Mouse (Mus musculus) CH12.LX (cell line): ENCODE data around the gene Fmr1nb. TPM values are rescaled to one million over a fixed set of nuclear protein-coding genes. Genes with fewer than 3 reads are reported as not detected.

Source experiments
- DNase-seq: peaks from one replicate; pipeline ENCODE4 v3.0.0-alpha.2; 2013; ENCODE audit errors: extremely low read depth
- H3K27ac ChIP-seq: 2 replicates; pipeline ENCODE4 v1.5.1; 2012; ENCODE audit warnings: low read depth, mild to moderate bottlenecking, control low read depth, moderate library complexity; ENCODE audit not compliant: insufficient read depth
- H3K27me3 ChIP-seq: replicated peaks from 2 replicates; pipeline ENCODE3; 2012; ENCODE audit warnings: inconsistent platforms
- H3K36me3 ChIP-seq, 2 experiments: replicated peaks in 1 of 2; 2 replicates each; pipeline versions ENCODE3 to v1.6.1; 2012; ENCODE audit warnings: inconsistent platforms in 1 of 2, low read length in 1 of 2, mild to moderate bottlenecking in 1 of 2, mixed read lengths in 1 of 2, moderate library complexity in 1 of 2; ENCODE audit not compliant: control insufficient read depth in 1 of 2, insufficient read depth in 1 of 2
- H3K4me1 ChIP-seq, 2 experiments: 2 replicates each; pipeline ENCODE4 v1.6.1; 2012; ENCODE audit warnings: inconsistent platforms in 1 of 2, moderate library complexity in 1 of 2; ENCODE audit not compliant: insufficient read depth in 2 of 2, control insufficient read depth in 1 of 2
- H3K4me2 ChIP-seq: 2 replicates; pipeline ENCODE4 v1.6.1; 2012; ENCODE audit warnings: low read depth, mild to moderate bottlenecking, control low read depth; ENCODE audit not compliant: poor library complexity, insufficient read depth, severe bottlenecking
- H3K4me3 ChIP-seq, 3 experiments: fragments of 150-350 bp in 1 of 3; sonication (generic) in 1 of 3; replicated peaks in 1 of 3; 2 replicates each; pipeline versions ENCODE3 to v1.5.1; 2011 to 2012; ENCODE audit warnings: low read depth in 2 of 3, low read length in 2 of 3, mild to moderate bottlenecking in 2 of 3, moderate library complexity in 2 of 3, control low read depth in 1 of 3, improper control_type of control experiment in 1 of 3, inconsistent platforms in 1 of 3, mixed read lengths in 1 of 3; ENCODE audit not compliant: poor library complexity in 1 of 3
- H3K79me2 ChIP-seq: replicated peaks from 2 replicates; pipeline ENCODE4 v1.6.1; 2012; ENCODE audit warnings: mild to moderate bottlenecking, moderate library complexity; ENCODE audit not compliant: control insufficient read depth, poor library complexity, insufficient read depth, severe bottlenecking; ENCODE audit errors: extremely low read depth
- H3K9ac ChIP-seq: 2 replicates; pipeline ENCODE4 v1.6.1; 2012; ENCODE audit warnings: low read depth, mild to moderate bottlenecking, control low read depth, moderate library complexity; ENCODE audit not compliant: insufficient read depth
- H3K9me3 ChIP-seq: replicated peaks from 2 replicates; pipeline ENCODE3; 2012; ENCODE audit warnings: low read length, inconsistent platforms, mixed read lengths
- CHD2 ChIP-seq: IDR thresholded peaks from 2 replicates; pipeline ENCODE4 v1.6.1; 2011; ENCODE audit warnings: low read length, improper control_type of control experiment
- CTCF ChIP-seq, 2 experiments: IDR thresholded peaks in 1 of 2; conservative IDR thresholded peaks in 1 of 2; 2 replicates each; pipeline ENCODE4 v1.5.1; 2011 to 2012; ENCODE audit warnings: low read depth in 2 of 2, low read length in 2 of 2, improper control_type of control experiment in 1 of 2, inconsistent platforms in 1 of 2, mild to moderate bottlenecking in 1 of 2, moderate library complexity in 1 of 2
- MXI1 ChIP-seq: IDR thresholded peaks from 2 replicates; pipeline ENCODE4 v1.6.1; 2011; ENCODE audit warnings: mild to moderate bottlenecking, low read depth, low read length, improper control_type of control experiment
- RAD21 ChIP-seq: IDR thresholded peaks from 2 replicates; pipeline ENCODE4 v1.6.1; 2011; ENCODE audit warnings: low read depth, mild to moderate bottlenecking, low read length, improper control_type of control experiment, moderate library complexity
- SIN3A ChIP-seq: IDR thresholded peaks from 2 replicates; pipeline ENCODE4 v1.6.1; 2012; ENCODE audit warnings: low read length, improper control_type of control experiment, inconsistent platforms
- ZC3H11A ChIP-seq: IDR thresholded peaks from 2 replicates; pipeline ENCODE4 v1.6.1; 2012; ENCODE audit warnings: low read depth, mild to moderate bottlenecking, inconsistent platforms, low read length, improper control_type of control experiment
- dilution Hi-C: fragments of 300-500 bp; cut with MboI; formaldehyde crosslinking; loops from 2 replicates; pipeline ENCODE4 v1.14.3; 2020; ENCODE audit warnings: low sequenced_read_pairs; ENCODE audit not compliant: extremely low pct_unique_long_range_greater_than_20kb, extremely low pct_ligation_motif_present
- in situ Hi-C: fragments of 300-500 bp; cut with MboI; formaldehyde crosslinking; loops from 3 replicates; pipeline ENCODE4 v1.14.3; 2019; ENCODE audit warnings: low sequenced_read_pairs, low pct_ligation_motif_present, low pct_unique_long_range_greater_than_20kb, mixed read lengths
- polyA plus RNA-seq: library from polyadenylated mRNA; unstranded; fragments of >175 nt; gene quantifications from 2 replicates; pipeline ENCODE4 v1.2.1, GENCODE M21; 2012; ENCODE audit warnings: low read depth; ENCODE audit not compliant: insufficient read length
- total RNA-seq, 2 experiments: library from RNA; depleted of rRNA; stranded (reverse); fragments of 300-350 nt in 1 of 2; fragments of >200 nt in 1 of 2; gene quantifications; 2 replicates each; pipeline ENCODE4 v1.2.3; 2012 to 2014

Gene Fmr1nb
- total and polyA plus RNA-seq, 3 experiments, result not detected

GRCm38 (mm10) chrX:68839548-68840444 lies 78.2 kb downstream of the Fmr1nb start:
- dilution Hi-C loops, result no loop called here
- H3K4me1 ChIP-seq, result no peaks in the 10 kb centered on the region
- DNase-seq, result peak; percentile 17
- TF ChIP-seq RAD21 (peak; percentile 49), CTCF (conservative IDR thresholded peaks at IDR 0.05 in 1 of 2, IDR thresholded peaks at IDR 0.05 in 1 of 2; ENCODE audit: low read depth in 2 of 2, low read length in 2 of 2) (peak in 1 of 2 experiments; percentile 31; a peak in 2 of 4 replicates), SIN3A (no peak), CHD2 (no peak), MXI1 (no peak), ZC3H11A (no peak)
- TF ChIP-seq, all 38 proteins: peak for 2
- in situ Hi-C loops, result no loop called here
- no peak overlapping the region for H3K4me3 ChIP-seq
- no peak overlapping the region for H3K27ac ChIP-seq
- no peak overlapping the region for H3K4me2 ChIP-seq
- no peaks in the 10 kb centered on the region for H3K79me2 ChIP-seq
- H3K9ac ChIP-seq, result no peak overlapping the region
- H3K9me3 ChIP-seq, result no peaks in the 10 kb centered on the region
- no peaks in the 10 kb centered on the region for H3K27me3 ChIP-seq
- H3K36me3 ChIP-seq, result no peaks in the 10 kb centered on the region

Other genes with a start within 250 kb of the Fmr1nb start
- 15.9 and 25.2 TPM in 2 replicates for gene Fmr1, start 83.3 kb upstream of the Fmr1nb start, total RNA-seq (2012; rRNA removed)
- gene Fmr1, start 83.3 kb upstream of the Fmr1nb start, total RNA-seq (2014; rRNA removed), result 54.4 and 68.9 TPM in 2 replicates
- gene Fmr1, start 83.3 kb upstream of the Fmr1nb start, polyA plus RNA-seq, result 40.5 and 45.3 TPM in 2 replicates
- gene Gm14698, start 59.3 kb downstream of the Fmr1nb start, total RNA-seq (2012; rRNA removed), result 0.55 and 0.59 TPM in 2 replicates
- 5.6 and 6.5 TPM in 2 replicates for gene Gm14698, start 59.3 kb downstream of the Fmr1nb start, total RNA-seq (2014; rRNA removed)
- 8.1 and 13.9 TPM in 2 replicates for gene Gm14698, start 59.3 kb downstream of the Fmr1nb start, polyA plus RNA-seq
- not detected in 2 replicates for gene Gm6812, start 131.2 kb downstream of the Fmr1nb start, total RNA-seq (2012; rRNA removed)
- gene Gm6812, start 131.2 kb downstream of the Fmr1nb start, total RNA-seq (2014; rRNA removed), result not detected in 2 replicates
- not detected in 2 replicates for gene Gm6812, start 131.2 kb downstream of the Fmr1nb start, polyA plus RNA-seq